Mouse (Mus musculus): ENCODE data around the gene Apold1. TPM values are rescaled to one million over a fixed set of nuclear protein-coding genes. Genes with fewer than 3 reads are reported as not detected.

The Apold1 gene
- total RNA-seq, 2 experiments from 2014 or later: 3.5 to 4.4 TPM

GRCm38 (mm10) chr6:134969498-134969897 lies 12.0 kb upstream of the Apold1 start:
- no peak for DNase-seq (ENCODE audit: low spot score in 2 of 2)

GRCm38 (mm10) chr6:134972096-134972495 lies 9.4 kb upstream of the Apold1 start:
- no peak for DNase-seq (ENCODE audit: low spot score in 2 of 2)

DNA sequence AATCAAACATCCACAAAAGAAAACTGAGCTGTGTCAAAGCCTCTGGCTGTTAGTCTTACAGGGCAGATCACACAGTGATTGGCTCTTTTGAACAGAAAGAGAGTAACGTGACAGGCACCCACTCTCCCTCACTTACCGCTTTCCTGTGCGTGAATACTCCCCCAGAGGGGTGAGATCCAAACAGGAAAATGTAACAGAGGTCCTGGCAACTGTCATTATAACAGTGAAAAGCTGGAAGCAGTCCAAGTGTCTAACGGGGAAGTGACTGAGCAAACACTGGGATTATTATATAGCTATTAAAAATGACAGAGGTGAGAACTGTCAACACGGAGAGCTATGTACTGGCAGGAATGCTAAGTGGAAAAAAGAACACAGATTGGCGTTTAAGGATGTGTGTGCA lies 4.9 kb upstream of the Apold1 start:
- DNase-seq (ENCODE audit: low spot score in 2 of 2): no peak

DNA sequence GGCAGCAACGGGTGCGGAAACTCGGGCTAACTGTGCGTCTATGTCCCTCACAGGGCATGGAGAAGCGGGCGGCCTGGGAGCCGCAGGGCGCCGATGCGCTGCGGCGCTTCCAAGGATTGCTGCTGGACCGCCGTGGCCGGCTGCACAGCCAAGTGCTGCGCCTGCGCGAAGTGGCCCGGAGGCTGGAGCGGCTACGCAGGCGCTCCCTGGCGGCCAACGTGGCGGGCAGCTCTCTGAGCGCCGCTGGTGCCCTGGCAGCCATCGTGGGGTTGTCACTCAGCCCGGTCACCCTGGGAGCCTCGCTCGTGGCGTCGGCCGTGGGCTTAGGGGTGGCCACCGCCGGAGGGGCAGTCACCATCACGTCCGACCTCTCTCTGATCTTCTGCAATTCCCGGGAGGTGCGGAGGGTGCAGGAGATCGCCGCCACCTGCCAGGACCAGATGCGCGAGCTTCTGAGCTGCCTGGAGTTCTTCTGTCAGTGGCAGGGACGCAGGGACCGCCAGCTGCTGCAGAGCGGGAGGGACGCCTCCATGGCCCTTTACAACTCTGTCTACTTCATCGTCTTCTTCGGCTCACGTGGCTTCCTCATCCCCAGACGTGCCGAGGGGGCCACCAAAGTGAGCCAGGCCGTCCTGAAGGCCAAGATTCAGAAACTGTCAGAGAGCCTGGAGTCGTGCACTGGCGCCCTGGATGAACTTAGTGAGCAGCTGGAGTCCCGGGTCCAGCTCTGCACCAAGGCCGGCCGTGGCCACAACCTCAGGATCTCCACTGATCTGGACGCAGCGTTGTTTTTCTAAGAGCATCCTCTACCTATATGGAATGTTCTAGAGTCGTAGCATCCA lies 2.2 kb downstream of the Apold1 start:
- DNase-seq (ENCODE audit: low spot score in 2 of 2): peak; percentile 87 to 88

GRCm38 (mm10) chr6:134984748-134985147 lies 3.2 kb downstream of the Apold1 start:
- DNase-seq (ENCODE audit: low spot score in 2 of 2): no peak

- no peak for DNase-seq (ENCODE audit: low spot score in 2 of 2)
These were observed 6.9 kb downstream of the Apold1 start for GRCm38 (mm10) chr6:134988377-134988776.

DNA sequence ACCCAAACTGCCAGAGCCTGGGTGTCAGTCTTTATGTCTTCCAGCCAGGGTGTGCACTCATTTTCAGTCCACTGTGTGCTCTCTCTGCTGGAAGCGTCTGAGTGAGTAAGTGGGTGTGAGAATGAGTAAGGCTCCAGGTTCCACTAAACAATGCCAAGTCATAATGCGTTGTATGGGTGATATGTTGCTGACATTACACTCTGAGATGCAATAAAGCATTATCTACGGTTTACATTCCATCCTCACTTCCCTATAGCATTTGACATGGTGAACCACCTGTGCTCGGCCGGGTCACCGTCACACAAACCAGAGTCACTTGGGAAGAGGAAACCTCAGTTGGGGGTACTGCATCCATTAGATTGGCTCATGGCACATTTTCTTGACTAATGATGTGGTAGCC lies 9.2 kb downstream of the Apold1 start:
- no peak for DNase-seq (ENCODE audit: low spot score in 2 of 2)

DNA sequence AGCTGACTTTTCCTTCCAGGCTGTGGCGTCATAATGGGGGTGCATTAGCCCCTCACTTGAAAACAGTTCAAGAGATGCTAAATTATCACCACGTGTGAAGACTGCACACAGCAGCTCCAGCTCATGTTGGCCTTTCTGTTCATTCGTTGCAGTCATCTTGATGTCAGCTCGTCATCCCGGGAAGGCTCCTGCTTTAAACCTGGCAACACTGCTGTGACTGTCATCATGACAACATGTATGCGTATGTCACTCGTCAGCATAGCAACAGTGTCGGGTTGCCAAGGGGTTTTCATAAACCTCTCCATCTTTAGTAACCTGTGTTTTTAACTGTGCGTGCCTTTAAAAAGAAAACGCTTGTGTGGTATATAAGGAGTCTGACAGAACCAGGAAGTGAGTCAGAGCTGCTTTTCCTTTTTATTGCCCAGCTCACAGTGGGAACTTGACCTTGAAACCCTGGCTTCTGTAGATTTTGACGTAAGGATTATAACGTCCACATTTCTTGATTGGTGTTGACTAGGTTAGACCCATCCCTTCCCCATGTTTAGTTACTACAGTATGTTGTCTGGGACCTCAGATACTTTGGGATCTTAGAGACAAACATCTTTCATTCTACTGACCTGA lies 12.6 kb downstream of the Apold1 start:
- DNase-seq (ENCODE audit: low spot score in 2 of 2): peak; percentile 26 to 56

GRCm38 (mm10) chr6:134994985-134995384 lies 13.5 kb downstream of the Apold1 start:
- DNase-seq (ENCODE audit: low spot score in 2 of 2): no peak

GRCm38 (mm10) chr6:134996918-134997317 lies 15.4 kb downstream of the Apold1 start:
- no peak for DNase-seq (ENCODE audit: low spot score in 2 of 2)

DNA sequence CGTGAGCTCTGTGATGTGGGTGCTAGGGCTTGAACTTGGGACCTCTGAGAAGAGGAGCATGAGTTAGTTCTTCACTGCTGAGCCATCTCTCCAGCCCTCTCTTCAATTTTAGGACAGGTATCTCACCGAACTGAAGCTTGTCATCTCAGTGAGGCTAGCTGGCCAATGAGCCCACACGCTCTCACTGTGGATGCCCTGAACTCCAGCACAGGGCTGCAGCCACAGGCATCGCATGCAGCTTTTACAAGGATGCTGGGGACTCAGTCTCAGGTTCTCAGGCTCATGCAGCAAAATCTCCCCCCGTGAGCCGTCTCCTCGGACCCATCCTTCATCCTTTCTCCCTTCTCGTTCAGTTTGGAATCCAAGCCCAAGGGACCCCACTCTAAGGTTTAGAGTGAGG lies 16.6 kb downstream of the Apold1 start:
- no peak for DNase-seq (ENCODE audit: low spot score in 2 of 2)

- no peak for DNase-seq (ENCODE audit: low spot score in 2 of 2)
These were observed 17.3 kb downstream of the Apold1 start for GRCm38 (mm10) chr6:134998781-134999180.

- DNase-seq (ENCODE audit: low spot score in 2 of 2): no peak
These were observed 18.8 kb downstream of the Apold1 start for GRCm38 (mm10) chr6:135000272-135000671.

DNA sequence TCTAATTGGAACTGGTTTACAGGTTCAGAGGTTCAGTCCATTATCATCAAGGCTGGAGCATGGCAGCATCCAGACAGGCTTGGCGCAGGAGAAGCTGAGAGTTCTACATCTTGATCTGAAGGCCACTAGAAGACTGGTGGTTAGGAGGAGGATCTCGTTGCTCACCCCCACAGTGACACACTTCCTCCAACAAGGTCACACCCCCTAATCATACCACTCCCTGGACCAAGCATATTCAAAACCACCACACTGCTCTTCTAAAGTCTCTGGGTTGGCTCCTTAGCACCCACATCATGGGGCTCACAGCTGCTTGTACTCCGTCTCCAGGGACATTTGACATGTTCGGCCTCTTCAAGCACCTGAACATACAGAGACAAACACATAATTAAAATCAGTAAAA lies 20.5 kb downstream of the Apold1 start:
- DNase-seq (ENCODE audit: low spot score in 2 of 2): no peak

- DNase-seq (ENCODE audit: low spot score in 2 of 2): no peak
These were observed 24.9 kb downstream of the Apold1 start for GRCm38 (mm10) chr6:135006372-135006771.

- DNase-seq (ENCODE audit: low spot score in 2 of 2): peak; percentile 94 to 97
These were observed 29.7 kb downstream of the Apold1 start, which contains the start of gene Ddx47 for GRCm38 (mm10) chr6:135011048-135011733. Ddx47 (plus strand) TSS chr6:135011612.

DNA sequence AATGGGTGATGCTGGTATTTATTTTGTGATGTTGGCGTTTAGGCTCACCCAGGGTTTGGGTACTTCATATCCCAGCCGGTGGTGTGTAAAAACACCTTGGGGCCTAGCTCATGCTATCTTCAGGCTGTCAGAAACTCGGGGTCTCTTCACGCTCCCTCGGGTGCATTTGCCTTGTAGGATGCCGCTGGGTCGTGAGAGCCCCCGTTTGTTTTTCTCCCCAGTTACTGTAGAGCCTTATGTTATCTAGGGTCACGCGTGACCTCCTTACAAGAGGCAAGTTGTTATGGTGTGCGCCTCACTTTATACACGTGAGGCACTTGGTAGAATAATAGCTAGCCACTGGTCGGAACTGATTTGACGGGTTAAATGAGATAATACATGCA lies 30.2 kb downstream of the Apold1 start:
- DNase-seq (ENCODE audit: low spot score in 2 of 2): no peak

DNA sequence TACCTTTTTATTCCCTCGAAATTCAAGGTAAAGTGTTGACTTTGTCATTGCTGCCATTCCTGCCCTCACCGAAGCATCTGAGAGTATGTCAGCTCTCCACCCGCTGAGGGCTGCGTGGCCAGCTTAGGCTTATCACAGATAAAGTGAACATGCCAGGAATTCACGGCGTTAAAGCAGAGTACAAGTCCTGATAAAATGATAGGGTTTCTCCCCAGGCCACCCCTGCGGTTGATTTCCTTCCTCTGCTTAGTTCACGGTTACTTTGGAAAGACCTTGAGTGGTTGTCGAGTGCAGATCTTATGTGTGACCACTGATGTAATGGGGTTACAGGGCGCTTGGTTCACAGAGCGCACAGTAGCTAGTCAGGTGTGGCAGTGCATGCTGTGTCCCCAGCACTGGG lies 35.7 kb downstream of the Apold1 start:
- DNase-seq (ENCODE audit: low spot score in 2 of 2): no peak

DNA sequence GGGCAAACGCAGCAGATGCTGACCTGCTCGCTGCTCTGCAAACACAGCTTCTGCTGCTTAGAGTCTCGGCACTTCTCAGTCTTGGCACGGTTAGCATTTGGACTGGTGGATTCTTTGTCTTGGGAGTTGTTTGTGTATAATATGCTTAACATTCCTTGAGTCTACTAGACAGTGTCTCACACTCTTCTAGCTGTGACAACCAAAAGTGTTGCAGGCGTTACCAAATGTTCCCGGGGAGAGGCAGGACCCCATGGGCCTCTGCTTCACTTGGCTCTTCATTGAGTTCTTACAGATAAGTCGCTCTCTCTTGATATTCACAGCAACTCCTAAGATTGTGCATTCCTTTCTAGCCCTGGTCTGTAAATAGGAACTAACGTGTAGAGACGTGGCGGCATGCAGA lies 38.0 kb downstream of the Apold1 start:
- no peak for DNase-seq (ENCODE audit: low spot score in 2 of 2)

DNA sequence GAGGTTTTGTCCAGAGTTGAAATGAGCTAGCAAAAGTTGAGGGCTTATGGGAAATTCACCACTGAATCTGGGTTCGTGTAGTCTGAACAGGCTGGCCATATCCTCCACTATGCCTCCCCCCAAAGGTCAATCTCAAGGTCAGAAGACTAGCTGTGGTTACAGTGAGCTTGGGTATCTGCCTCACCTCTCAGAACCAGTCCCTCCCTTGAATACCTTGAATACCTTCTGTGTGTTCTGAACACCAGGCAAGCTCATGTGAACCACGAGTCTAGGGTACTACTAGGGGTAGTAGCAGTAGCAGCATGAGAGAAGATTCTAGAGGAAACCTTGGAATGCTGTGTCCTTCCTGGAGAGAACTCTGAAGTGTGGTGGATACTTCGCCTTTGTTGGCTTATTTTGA lies 40.1 kb downstream of the Apold1 start:
- DNase-seq (ENCODE audit: low spot score in 2 of 2): no peak

DNA sequence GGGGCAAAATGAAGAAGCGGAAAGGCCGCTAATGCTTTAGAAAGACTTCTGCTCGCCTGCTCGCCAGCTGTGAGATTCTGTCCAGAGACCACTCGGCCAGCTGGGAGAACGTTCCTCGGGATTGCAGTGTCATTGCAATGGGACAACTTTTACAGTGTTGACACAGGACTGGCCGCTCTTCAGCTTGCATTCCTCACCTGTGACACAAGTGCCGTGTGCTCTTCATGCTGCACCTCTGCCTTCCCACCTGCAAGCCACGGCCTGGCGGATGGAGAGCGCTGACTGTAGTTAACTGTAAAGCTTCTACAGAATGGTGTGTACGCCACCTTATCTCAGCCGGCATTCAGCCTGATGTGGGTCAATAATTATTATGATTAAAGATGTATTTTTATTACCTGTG lies 41.9 kb downstream of the Apold1 start:
- DNase-seq (ENCODE audit: low spot score in 2 of 2): no peak

GRCm38 (mm10) chr6:135024781-135025420 lies 43.4 kb downstream of the Apold1 start:
- no peak for DNase-seq (ENCODE audit: low spot score in 2 of 2)

Measured in layer of hippocampus, postnatal 14 days (tissue).